Mouse (Mus musculus) cerebellum, adult (tissue): ENCODE measurements at regions not wholly inside any gene's neighbourhood (a gene's known extent, or its start where the extent isn't known, plus 50 kb on each side); places are given as distances from the start of the nearest gene placed in this dataset.

Experiments used
- ATAC-seq: cut with Nextera tagmentation; 2 replicates; pipeline ENCODE4 v1.9.2; 2017; ENCODE audit warnings: mild to moderate bottlenecking, moderate library complexity, mixed read lengths; ENCODE audit not compliant: insufficient number of reproducible peaks, low FRiP score, low TSS enrichment

- ATAC-seq: no peak
Observed at GRCm38 (mm10) chr2:72541246-72541645, 65.3 kb downstream of the Cdca7 start.

GRCm38 (mm10) chr2:72545453-72545852, 69.5 kb downstream of the Cdca7 start:
- ATAC-seq: no peak

GRCm38 (mm10) chr2:72546476-72546875, 70.5 kb downstream of the Cdca7 start:
- ATAC-seq: no peak

DNA sequence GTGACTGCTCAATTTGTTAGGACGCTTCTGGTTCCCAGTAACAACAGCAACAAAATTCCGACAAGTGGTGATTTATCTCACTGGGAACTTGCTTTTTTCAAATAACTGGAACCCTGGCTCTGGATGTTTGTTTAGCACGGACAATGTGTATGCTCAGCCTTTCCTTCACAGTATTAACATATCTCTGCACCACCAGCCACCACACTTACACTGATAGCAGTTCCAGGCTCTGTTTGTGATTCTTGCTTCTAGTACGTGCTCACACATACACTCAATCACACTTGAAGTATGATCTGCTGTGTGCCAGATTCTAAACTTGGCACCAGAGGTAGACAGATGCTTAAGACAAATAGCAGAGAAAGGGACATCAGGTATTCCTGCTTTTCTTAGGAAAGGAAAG, 71.0 kb downstream of the Cdca7 start:
- no peak for ATAC-seq

- no peak for ATAC-seq
Observed at GRCm38 (mm10) chr2:72551268-72551667, 75.3 kb downstream of the Cdca7 start.

DNA sequence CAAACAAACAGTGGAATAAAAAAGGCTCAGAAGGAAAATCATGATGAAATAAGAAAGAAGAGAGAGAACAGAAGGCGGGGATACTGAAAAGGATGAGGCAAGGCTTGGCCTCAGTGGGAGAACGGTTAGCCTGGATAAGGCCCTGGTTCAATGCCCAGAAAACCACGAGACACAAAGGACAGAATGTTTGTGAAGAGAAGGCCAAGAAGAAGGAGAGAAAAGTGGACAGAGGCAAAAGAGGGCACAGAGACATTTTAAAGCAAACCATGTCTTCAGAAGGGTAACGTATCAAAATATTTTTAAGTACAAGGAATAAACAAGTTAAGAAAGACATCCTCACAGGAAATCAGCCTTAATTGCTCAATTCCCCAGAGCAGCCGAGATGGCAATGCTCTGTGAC, 78.6 kb downstream of the Cdca7 start:
- no peak for ATAC-seq

DNA sequence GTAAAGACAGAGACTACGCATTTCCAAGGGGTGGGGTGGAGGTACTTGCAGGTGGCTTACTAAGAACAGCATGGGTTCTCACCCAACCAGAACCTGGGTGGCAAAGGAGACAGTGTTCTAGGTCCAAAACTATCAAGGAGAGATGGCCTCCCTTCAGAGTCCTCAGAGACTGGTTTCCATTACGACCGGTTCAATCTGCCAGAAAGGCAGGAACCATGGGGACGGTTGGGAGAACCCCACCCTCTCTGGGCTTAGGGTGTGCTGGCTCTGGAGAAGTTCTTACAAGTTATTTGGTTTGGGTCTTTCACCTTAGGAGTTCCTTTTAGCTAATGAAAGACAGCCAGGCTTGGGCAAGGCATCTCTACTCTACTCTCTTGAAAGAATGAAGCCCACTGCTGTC, 79.2 kb downstream of the Cdca7 start:
- no peak for ATAC-seq

- no peak for ATAC-seq
Observed at GRCm38 (mm10) chr2:72555556-72555955, 79.6 kb downstream of the Cdca7 start.

DNA sequence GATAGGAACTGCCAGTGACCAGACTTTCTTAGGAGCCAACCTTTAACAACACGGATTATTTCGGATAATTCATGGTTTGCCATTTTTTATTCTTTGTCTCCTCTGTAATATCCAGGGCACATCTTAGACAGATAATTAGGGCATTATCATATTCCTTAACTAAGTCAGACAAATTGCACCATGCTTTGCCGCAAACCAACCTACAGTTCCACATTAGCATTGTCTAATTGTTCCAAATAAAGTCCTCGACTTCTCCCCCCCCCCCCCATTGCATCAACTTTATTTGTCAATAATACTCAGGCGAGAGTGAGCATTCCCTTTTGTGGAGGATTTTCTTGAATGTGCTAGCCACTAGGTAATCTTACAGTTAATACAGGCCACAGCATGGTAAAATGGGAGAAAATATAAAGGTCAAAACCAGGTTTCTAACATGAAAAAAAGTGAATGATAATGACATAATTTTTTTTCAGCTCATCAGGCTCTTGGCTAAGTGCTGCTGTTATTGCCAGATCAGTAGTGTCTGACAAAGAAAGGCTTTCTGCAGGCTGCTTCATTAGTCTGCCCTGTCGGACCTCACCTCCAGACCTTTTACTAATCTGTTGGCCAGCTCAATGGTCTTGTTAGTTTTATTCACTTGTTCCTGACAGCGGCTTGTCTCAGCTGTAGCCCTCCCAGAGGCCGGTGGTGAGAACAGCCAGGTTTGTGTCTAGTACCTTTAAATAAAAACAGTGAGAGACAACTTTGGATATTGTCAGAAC, 80.3 kb downstream of the Cdca7 start:
- ATAC-seq: no peak

GRCm38 (mm10) chr2:72557161-72557560, 81.2 kb downstream of the Cdca7 start:
- no peak for ATAC-seq

DNA sequence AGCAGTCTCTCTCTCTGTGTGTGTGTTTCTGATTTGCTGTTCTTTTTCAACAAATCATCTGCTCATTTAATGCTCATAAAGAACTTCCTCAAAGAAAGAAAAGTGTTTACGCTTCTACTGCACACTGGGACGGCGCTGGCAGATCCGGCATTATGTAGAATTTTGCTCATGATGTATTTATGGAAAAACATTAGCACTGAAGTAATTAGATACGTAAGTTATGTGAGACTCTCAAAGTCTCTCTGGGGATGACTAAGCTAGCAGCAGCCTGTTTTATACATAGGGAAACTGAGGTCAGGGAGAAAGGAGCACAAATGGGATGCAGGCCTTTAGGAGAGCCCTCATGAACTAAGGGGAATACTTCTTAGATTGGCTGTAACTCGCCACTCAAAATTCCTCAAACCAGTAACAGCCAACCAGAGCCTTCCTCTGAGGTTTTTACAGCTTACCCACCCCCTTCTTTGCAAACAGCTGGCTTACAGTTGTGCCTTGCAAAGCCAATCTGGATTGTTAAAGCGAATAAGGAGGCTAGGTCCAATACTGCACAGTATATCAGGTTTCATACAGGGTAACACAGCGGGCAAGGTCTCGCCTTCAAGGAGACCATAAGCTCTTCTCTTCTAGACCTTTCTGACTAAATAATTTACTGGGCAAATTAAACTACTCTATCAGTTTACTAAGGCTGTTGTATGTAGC, 81.8 kb downstream of the Cdca7 start:
- no peak for ATAC-seq

DNA sequence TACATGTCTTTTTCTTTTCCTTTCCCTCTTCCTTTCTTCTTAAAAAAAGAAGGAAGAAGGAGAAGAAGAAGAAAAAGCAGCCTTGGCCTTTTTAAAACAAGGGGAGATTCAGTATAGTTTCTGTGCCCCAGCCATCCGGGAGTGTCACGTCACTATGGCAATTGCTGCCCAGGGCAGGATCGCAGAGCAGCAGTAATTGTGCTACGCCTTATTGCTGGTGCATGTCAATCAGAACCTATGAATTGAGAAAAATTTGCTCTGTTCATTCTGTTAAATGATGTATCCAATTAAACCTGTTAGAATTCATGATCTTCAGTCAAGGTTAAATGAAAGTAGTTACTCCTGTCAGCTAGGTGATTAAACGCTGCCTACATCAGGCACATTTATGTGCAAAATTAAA, 85.4 kb downstream of the Cdca7 start:
- no peak for ATAC-seq

GRCm38 (mm10) chr2:72578322-72578721, 102.4 kb downstream of the Cdca7 start:
- ATAC-seq: no peak

DNA sequence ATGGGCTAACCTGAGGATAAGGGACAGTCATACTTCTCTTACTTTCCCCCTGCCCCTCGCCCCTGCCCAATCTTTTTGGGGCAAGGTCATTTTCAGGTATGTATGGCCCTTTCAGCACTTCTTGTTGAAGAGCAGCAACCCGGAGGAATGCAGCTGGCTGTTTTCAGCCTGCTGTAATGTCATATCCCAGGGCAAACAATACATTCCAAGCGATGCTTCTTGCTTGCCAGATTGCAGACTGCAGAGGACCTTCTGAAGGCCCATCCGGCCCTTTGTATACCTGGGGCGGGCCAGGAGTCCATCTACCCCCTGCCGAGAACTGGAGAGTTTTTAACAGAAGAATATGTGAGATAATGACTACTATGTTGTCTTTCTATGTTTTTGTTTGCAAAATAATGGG, 105.2 kb downstream of the Cdca7 start:
- ATAC-seq: no peak

DNA sequence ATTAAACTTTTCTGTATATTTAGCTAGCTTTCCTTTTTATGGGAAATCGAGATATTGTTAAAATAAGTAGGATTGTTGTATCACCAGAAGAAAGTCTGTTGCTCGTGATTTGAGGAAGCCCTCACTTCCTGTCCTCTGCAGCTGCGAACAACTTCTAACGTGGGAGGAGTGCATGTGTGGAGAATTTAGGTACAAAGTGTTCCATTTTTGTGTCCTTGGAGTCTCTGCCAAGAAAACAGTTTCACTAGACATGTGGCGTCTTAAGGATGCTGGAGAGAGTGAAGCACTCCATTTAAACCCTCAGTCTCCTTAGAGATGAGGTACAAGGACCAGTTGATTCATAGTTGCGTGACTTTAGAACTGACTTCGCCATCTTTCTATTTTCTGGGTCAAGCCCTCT, 112.9 kb downstream of the Cdca7 start:
- ATAC-seq: no peak

DNA sequence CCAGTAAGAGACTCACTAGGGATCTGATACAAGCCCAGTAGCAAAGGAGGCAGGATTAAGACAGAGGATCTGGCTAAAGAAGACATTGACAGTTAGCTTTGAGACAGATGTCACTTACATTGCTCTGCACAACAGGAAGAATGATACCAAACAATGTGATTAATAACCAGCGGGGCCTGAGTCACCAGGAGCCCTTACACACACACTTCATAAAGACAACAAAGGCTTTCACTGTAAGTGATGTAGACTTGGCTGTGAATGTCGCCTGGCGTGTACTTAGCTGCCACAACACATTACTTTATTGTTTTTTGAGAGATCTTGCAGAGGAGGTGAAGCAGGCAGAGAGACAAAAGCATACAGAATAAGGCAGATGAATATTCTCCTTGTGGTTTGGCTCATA, 116.1 kb downstream of the Cdca7 start:
- ATAC-seq: no peak

GRCm38 (mm10) chr2:72596994-72597925, 121.3 kb downstream of the Cdca7 start:
- no peak for ATAC-seq

DNA sequence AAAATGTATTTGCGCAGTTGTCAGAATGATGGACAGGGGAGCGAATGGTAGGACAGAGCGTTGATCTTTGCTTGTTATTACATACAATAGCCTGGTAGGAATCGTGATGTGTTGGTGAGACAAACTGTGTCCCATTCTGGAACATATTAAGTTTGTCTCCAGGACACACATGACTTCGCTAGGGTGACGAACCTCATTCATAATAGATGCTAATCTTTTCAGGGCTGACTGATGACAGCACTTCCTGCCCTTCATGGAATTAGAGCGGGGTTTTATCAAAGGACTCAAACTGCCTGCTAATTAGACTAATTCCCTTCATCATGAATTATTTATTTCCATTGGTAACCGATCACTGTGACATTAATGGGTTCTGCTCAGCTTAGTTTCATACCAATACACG, 122.0 kb downstream of the Cdca7 start:
- ATAC-seq: no peak

- no peak for ATAC-seq
Observed at GRCm38 (mm10) chr2:72600723-72601122, 124.8 kb downstream of the Cdca7 start.

DNA sequence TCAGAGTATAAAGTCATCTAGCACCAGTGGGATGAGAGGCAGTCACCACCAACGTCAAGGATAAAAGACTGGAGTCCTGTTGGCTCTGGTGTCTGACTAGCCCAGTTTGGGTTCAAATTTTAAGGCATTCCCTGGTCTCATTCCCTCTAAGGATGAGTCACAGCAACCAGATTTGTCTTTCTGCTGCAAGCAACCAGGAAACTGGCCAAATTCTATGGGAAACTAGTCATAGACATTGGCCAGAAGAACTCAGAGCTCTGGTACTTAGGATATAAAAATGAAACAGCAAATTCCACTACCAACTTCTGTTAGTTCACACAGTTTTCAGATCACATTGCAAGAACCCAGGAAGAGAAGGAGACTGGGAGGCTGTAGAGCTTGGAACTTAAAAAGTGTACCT, 126.2 kb downstream of the Cdca7 start:
- no peak for ATAC-seq

GRCm38 (mm10) chr2:72612221-72612620, 136.3 kb downstream of the Cdca7 start:
- no peak for ATAC-seq
